In the genomic region with DNA sequence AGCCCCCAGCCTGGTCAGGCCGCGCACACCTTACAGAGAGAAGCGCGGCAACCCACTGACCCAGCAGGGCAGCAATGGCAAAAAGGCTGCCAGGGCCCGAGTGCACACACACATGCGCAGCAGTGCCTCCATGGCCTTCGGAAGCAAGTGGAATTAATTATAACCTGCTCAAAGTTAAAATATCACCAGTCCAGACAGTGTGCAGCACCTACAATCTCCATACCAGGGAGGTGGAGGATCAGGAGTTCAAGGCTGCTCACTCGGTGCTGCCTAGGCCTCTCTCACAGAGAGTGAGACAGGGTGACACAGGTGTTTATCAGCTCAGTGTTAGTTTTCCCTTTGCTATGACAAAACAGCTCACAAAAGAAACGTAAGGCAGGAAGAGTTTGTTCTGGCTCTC, we compare ENCODE assay signal across 32 mouse cellular contexts. TPM values are rescaled to one million over a fixed set of nuclear protein-coding genes. Genes with fewer than 3 reads are reported as not detected.
DNase-seq lines count a peak whose midpoint lies in the region; ATAC-seq lines count a peak whose summit lies in the region.
"Had no signal": no experiment of that assay in that cellular context is flagged by ENCODE, and none has a peak within 500 bp of the region (broad histone marks: within the 10 kb centered on the region; RNA-seq: fewer than 3 reads in every experiment).

No protein-coding gene starts in this region.

- peaks cover 5% of the 10 kb centered on the region; the same call in 1 of the 2 replicates for H3K4me1 ChIP-seq in liver, embryonic 12.5 days
- peaks cover 35% of the 10 kb centered on the region for H3K4me1 ChIP-seq in brown adipose tissue, adult 24 weeks (ENCODE audit: control insufficient read depth, insufficient read depth, insufficient read length, low read length)

- 0 out of 2 replicates have a peak, but pooled peaks have one; percentile 24 for ATAC-seq in liver, embryonic 12.5 days
- ATAC-seq: forebrain, embryonic 15.5 days; hindbrain, embryonic 16.5 days; liver, postnatal 0 days; lung, postnatal 0 days had no signal

- no peak overlapping the region for H3K9ac ChIP-seq in liver, embryonic 12.5 days
- H3K9ac ChIP-seq: forebrain, embryonic 15.5 days; liver, postnatal 0 days had no signal

- WGBS in liver, embryonic 12.5 days (ENCODE audit: insufficient replicate concordance): 80% methylated on average over 9 of the region's 9 CpGs

- no peak overlapping the region for H3K27ac ChIP-seq in liver, embryonic 12.5 days
- peak overlapping the region; percentile 12; the same call in 1 of the 2 replicates for H3K27ac ChIP-seq in brown adipose tissue, adult 24 weeks (replicated peaks; ENCODE audit: low read depth, low read length)
- H3K27ac ChIP-seq: embryonic facial prominence, embryonic 10.5 days; forebrain, embryonic 15.5 days; left cerebral cortex, adult 2 months had no signal

- no peak for DNase-seq in liver
- DNase-seq in kidney, postnatal 14 days: peak; percentile 28
- no peak for DNase-seq in layer of hippocampus, postnatal 10 days (ENCODE audit: low spot score in 2 of 2)
- no peak for DNase-seq in cerebellum, postnatal 4 days (ENCODE audit: low spot score in 2 of 2)
- no peak for DNase-seq in gastrocnemius, postnatal 10 days
- DNase-seq: adrenal gland, postnatal 14 days; B cell, adult 2 months; cerebellum, adult 9-10 months; gastrocnemius, postnatal 14 days; heart, adult 11 months; liver, postnatal 0 days had no signal

- no peak overlapping the region for H3K4me3 ChIP-seq in liver, embryonic 12.5 days
- H3K4me3 ChIP-seq in brown adipose tissue, adult 24 weeks (ENCODE audit: insufficient read depth, low read depth, low read length): no peak overlapping the region
- H3K4me3 ChIP-seq: embryonic facial prominence, embryonic 10.5 days; forebrain, embryonic 15.5 days; left cerebral cortex, adult 2 months had no signal

- no peaks in the 10 kb centered on the region for H3K36me3 ChIP-seq in liver, embryonic 12.5 days
- H3K36me3 ChIP-seq: forebrain, embryonic 15.5 days had no signal

- no peak overlapping the region for H3K4me2 ChIP-seq in liver, embryonic 12.5 days
- H3K4me2 ChIP-seq: forebrain, embryonic 15.5 days; heart, embryonic 11.5 days; midbrain, embryonic 11.5 days had no signal

- H3K27me3 ChIP-seq in liver, embryonic 12.5 days (replicated peaks): no peaks in the 10 kb centered on the region
- H3K27me3 ChIP-seq: CH12.LX; forebrain, embryonic 15.5 days had no signal

- no peaks in the 10 kb centered on the region for H3K9me3 ChIP-seq in liver, embryonic 12.5 days (replicated peaks)
- H3K9me3 ChIP-seq: embryonic facial prominence, embryonic 10.5 days; forebrain, embryonic 15.5 days had no signal

RNA-seq across cellular contexts. Expression of a gene that starts 26.5 kb away (rescaled TPM):
- 34.5 and 34.8 TPM in 2 replicates for polyA plus RNA-seq in liver, embryonic 12.5 days (2016; fragmentation: Nextera tagmentation; extraction: Ambion mirVana)
- polyA plus RNA-seq in brown adipose tissue, adult 24 weeks (2012; ENCODE audit: insufficient read depth, insufficient read length, missing spikeins): 12.1 and 15.1 TPM in 2 replicates
- 10 to 100 TPM; 18.5 to 23.5 TPM for total RNA-seq in layer of hippocampus, postnatal 10 days (2021)
- 10 to 100 TPM; 27.4 to 38.9 TPM for total RNA-seq in gastrocnemius, postnatal 10 days (2021)

RNA-seq across cellular contexts. Expression of a gene that starts 29.9 kb away (rescaled TPM):
- 0.67 and 0.68 TPM in 2 replicates for polyA plus RNA-seq in liver, embryonic 12.5 days (2016; fragmentation: Nextera tagmentation; extraction: Ambion mirVana)
- 21.5 and 32.4 TPM in 2 replicates for polyA plus RNA-seq in brown adipose tissue, adult 24 weeks (2012; ENCODE audit: insufficient read depth, insufficient read length, missing spikeins)
- total RNA-seq in layer of hippocampus, postnatal 10 days (2021): 10 to 100 TPM; 56.2 to 60.2 TPM
- 1 to 10 TPM; 6.3 to 7.6 TPM for total RNA-seq in gastrocnemius, postnatal 10 days (2021)

RNA-seq across cellular contexts. Expression of a gene that starts 43.7 kb away (rescaled TPM):
- polyA plus RNA-seq in liver, embryonic 12.5 days (2016; fragmentation: Nextera tagmentation; extraction: Ambion mirVana): not detected in 2 replicates
- not detected in 2 replicates for polyA plus RNA-seq in brown adipose tissue, adult 24 weeks (2012; ENCODE audit: insufficient read depth, insufficient read length, missing spikeins)
- total RNA-seq in layer of hippocampus, postnatal 10 days (2021): not detected
- not detected for total RNA-seq in gastrocnemius, postnatal 10 days (2021)
- total RNA-seq: adrenal gland, postnatal 14 days; CH12.LX; common myeloid progenitor, adult 5-6 weeks; gastrocnemius, postnatal 14 days; hematopoietic stem cell, adult 5-6 weeks; layer of hippocampus, adult 8-10 months; left cerebral cortex, adult 2 months; left cerebral cortex, postnatal 36 days; megakaryocyte progenitor cell, adult 5-6 weeks; monocyte, adult 5-6 weeks; neutrophil, adult 5-6 weeks had no signal
- polyA plus RNA-seq: embryonic facial prominence, embryonic 10.5 days; forebrain, embryonic 15.5 days; heart, embryonic 11.5 days; heart, postnatal 0 days; hindbrain, embryonic 16.5 days; limb, embryonic 14.5 days; liver, postnatal 0 days; lung, postnatal 0 days; midbrain, embryonic 11.5 days; thymus, postnatal 0 days; urinary bladder, adult 2 months had no signal

RNA-seq across cellular contexts. Expression of a gene that starts 44.3 kb away (rescaled TPM):
- not detected in 2 replicates for polyA plus RNA-seq in liver, embryonic 12.5 days (2016; fragmentation: Nextera tagmentation; extraction: Ambion mirVana)
- polyA plus RNA-seq in brown adipose tissue, adult 24 weeks (2012; ENCODE audit: insufficient read depth, insufficient read length, missing spikeins): not detected in 2 replicates
- total RNA-seq in layer of hippocampus, postnatal 10 days (2021): not detected
- not detected for total RNA-seq in gastrocnemius, postnatal 10 days (2021)
- total RNA-seq: adrenal gland, postnatal 14 days; CH12.LX; common myeloid progenitor, adult 5-6 weeks; gastrocnemius, postnatal 14 days; hematopoietic stem cell, adult 5-6 weeks; layer of hippocampus, adult 8-10 months; left cerebral cortex, adult 2 months; left cerebral cortex, postnatal 36 days; megakaryocyte progenitor cell, adult 5-6 weeks; monocyte, adult 5-6 weeks; neutrophil, adult 5-6 weeks had no signal
- polyA plus RNA-seq: embryonic facial prominence, embryonic 10.5 days; forebrain, embryonic 15.5 days; heart, embryonic 11.5 days; heart, postnatal 0 days; hindbrain, embryonic 16.5 days; limb, embryonic 14.5 days; liver, postnatal 0 days; lung, postnatal 0 days; midbrain, embryonic 11.5 days; thymus, postnatal 0 days; urinary bladder, adult 2 months had no signal

RNA-seq across cellular contexts. Expression of a gene that starts 55.8 kb away (rescaled TPM):
- polyA plus RNA-seq in liver, embryonic 12.5 days (2016; fragmentation: Nextera tagmentation; extraction: Ambion mirVana): not detected in 2 replicates
- polyA plus RNA-seq in brown adipose tissue, adult 24 weeks (2012; ENCODE audit: insufficient read depth, insufficient read length, missing spikeins): not detected in 2 replicates
- not detected for total RNA-seq in layer of hippocampus, postnatal 10 days (2021)
- total RNA-seq in gastrocnemius, postnatal 10 days (2021): not detected
- total RNA-seq: adrenal gland, postnatal 14 days; CH12.LX; common myeloid progenitor, adult 5-6 weeks; gastrocnemius, postnatal 14 days; hematopoietic stem cell, adult 5-6 weeks; layer of hippocampus, adult 8-10 months; left cerebral cortex, adult 2 months; left cerebral cortex, postnatal 36 days; megakaryocyte progenitor cell, adult 5-6 weeks; monocyte, adult 5-6 weeks; neutrophil, adult 5-6 weeks had no signal
- polyA plus RNA-seq: embryonic facial prominence, embryonic 10.5 days; forebrain, embryonic 15.5 days; heart, embryonic 11.5 days; heart, postnatal 0 days; hindbrain, embryonic 16.5 days; limb, embryonic 14.5 days; liver, postnatal 0 days; lung, postnatal 0 days; midbrain, embryonic 11.5 days; thymus, postnatal 0 days; urinary bladder, adult 2 months had no signal

Comparison
In these comparisons a context has a peak if more than half of its experiments do, and no peak if none do; other contexts are left out.
1. RNA of a gene that starts 29.9 kb away (total RNA-seq): 56.2 to 60.2 TPM in layer of hippocampus, postnatal 10 days; 6.3 to 7.6 TPM in gastrocnemius, postnatal 10 days; every median in the first group is over 4 times any median in the second.